Mouse (Mus musculus) fat pad, adult 2 months (tissue): ENCODE measurements around the gene Kif1c.
"Not testable (repeated sequence)": the region's sequence is repeated elsewhere in the genome, so short reads cannot be mapped to it uniquely, and the experiment has no call there.

Experiments
- DNase-seq: peaks from one replicate; pipeline ENCODE4 v3.0.0-alpha.2; 2011; ENCODE audit warnings: low read depth, low spot score; ENCODE audit errors: extremely low read depth

Kif1c gene

DNA sequence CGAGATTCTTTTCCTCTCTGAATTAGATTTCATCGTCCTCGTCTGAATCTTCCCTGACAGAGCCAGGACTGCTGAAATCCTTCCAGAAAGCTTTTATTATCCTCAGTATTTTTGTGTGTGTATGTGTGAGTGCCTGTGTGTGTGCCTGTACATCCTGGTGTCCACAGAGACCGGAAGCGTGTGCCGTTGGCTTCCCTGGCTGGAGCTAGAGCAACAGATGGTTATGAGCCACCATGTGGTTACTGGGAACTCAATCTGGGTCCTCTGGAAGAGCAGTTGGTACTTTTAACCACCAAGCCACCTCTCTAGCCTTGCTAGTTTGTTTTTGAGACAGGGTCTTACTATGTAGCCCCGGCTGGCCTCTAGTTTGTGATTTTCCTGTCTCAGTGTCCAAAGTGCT is 41.8 kb downstream of the Kif1c start:
- no peak for DNase-seq

GRCm38 (mm10) chr11:70742581-70743459 is 42.5 kb downstream of the Kif1c start:
- DNase-seq = no peak

DNA sequence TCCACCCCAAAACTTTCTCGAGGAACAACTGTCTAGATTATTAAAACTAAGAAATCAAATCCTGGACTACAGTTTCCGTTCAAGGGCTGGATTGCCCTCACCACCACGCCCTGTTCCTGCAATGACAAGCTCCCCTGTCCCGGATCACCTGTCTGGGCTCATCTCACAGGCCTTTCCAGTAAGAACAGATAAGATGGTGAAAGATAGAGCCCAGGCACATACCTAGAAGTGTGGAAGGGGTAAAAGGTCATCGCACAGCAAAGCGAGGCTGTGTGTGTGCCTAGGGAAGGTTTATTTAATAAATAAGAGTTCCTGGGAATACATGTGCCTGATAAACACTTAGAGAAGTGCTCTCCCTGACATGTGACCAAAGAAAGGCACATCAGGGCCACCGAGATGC is 45.3 kb downstream of the Kif1c start:
- no peak for DNase-seq

- no peak for DNase-seq
These were observed 47.7 kb downstream of the Kif1c start for GRCm38 (mm10) chr11:70747876-70748545.

GRCm38 (mm10) chr11:70752337-70753017 is 52.1 kb downstream of the Kif1c start:
- DNase-seq = peak; percentile 84

GRCm38 (mm10) chr11:70753146-70753545 is 52.8 kb downstream of the Kif1c start:
- no peak for DNase-seq

DNA sequence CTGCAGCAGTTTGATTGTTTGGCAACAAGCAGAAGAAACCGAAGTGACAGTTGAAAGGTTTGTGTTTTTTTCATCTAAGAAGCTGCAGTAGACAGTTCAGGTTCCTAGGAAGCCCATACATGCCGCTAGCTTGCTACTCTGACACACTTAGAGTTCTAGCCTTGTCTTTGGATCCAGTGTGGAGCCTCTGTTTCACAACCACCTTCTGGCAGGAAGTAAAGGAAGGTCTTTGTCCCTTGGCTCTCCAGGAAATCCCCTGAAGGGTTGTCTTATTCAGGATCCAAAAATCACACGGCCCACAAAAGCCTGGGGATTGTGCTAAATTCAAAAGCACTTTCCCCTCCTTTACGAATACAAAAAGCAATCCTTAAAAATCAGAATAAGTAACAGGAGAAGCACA is 54.1 kb downstream of the Kif1c start:
- peak; percentile 90 for DNase-seq

DNA sequence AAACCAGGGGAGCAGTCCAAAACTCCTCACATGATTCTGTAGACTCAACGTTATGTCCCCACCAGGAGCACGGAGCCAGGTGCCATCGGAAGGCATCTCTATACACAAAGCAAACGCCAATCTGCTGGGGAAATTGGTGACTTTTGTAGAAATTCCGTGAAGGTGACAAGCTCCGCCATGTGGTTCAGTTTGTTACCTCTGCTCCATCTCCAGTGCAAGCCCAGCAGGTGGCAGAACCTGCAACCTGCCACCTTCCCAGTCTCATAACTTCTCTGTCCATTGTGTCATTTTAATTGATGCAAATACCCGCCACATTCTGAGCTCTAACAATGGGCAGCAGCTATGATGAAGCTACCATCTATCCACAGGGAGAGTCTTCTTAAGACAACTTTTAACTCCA is 54.6 kb downstream of the Kif1c start:
- no peak for DNase-seq

GRCm38 (mm10) chr11:70755645-70756044 is 55.3 kb downstream of the Kif1c start:
- DNase-seq = no peak

- DNase-seq = not testable (repeated sequence)
These were observed 60.1 kb downstream of the Kif1c start for GRCm38 (mm10) chr11:70760446-70760845.

DNA sequence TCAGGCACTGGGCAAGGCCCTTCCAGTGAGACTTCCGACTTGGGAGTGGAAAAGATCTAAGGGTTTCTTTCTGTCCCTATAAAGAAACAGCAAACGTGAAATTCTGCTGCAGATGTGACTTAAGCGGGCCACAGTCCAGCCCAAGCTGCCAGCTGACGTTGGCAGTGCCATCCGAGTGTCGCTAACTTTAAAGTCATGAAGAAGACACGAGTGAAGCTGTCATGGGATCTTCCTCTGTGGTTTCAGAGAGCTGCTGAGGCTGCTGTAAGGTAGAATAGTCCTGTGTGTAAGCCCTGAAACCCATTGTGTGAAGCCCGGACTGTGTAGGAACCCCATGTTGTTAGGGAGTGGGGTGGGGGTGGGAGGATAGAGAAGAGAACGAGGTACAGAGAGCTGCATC is 62.3 kb downstream of the Kif1c start:
- DNase-seq = no peak

DNA sequence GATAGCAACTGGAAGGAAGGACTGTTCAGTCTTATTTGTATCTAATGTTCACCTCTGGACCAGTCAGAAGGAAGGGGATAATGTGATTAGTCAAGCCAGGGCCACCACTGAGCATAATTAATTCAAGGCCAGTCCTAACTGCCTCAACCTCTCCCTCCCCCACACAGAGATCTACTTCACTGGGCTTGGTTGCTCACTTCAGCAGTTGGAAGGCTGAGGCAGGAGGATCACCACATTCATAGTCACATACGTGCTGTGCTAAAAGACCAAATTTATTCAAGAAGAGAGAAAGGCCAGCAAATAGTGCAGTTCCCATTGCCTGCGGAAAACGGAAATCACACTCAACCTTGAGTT is 63.2 kb downstream of the Kif1c start:
- DNase-seq = no peak

DNA sequence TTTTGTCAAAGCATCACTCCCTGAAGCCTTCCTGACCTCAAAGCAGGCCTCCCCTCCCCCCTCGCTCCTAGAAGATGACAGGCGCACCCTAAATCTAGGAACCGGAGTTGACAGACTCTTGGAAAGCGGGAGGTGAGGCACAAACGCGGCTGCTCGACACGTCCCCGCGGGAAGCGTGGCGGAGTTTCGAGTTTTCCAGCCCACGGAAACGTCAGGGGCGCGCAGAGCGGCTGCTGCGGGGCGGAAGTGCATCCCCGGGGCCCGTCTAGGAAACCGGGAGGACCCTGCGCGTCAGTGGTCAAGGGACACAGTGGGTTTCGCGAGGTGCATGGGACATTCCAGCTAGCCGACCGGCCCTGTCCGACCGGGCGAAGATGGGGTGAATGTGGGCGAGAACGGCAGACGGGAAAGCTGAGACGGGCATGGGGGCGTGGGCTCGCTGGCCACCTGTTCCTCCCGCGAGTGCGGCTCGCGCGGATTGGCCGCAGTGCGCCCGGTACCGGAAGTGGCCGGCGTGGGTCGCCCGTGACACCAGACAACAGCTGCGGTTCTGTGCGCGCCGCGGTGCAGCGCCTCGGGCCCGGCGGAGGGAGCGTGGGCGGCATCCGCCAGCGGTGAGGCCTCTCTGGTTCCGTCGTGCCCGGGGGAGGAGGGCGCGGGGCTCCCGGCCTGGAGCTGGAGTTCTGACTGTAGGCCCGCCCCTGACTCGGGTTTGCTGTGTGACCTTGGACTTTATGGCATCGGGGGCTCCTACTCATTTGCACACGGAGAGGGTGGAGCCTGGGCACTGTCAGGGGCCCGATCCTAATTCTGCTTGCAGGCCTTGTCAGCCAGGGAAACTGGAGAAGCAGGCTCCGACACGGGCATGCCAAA is 63.8 kb downstream of the Kif1c start, which contains the start of gene Zfp3:
Gene Zfp3, plus strand, starts transcription at position 274 of the 873 bp plus-strand sequence.
- DNase-seq = no peak

DNA sequence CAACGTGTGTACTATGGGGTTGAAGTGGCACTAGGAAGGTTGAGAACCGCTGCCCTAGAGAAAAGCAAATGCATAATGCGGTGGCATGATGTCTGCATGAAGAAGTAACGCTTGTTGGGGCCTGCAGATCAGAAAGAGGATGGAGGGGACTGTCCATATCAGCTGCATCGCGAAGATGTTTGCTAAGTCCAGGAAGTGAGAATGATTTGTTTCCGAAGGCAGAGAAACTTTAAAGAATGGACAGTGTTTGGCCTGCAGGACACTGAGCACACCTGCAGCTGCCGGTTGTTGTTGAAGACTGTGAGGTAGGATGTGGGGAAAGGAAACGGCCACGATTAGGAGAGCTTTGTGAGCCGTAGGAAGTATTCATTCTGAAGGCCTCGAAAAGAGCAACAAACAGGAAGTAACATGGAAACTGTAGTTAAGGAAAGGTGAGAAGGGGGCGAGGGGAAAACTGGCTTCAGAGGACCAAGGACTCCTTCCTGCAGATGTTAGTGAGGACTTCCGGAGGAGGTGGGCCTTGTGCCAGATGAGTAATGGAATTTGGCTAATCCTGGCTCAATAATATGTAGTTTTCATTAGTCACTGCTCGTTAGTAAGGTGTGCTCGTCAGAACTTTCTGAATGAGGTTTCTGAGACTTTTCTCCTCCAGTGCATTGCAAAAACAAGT is 65.6 kb downstream of the Kif1c start:
- no peak for DNase-seq

- DNase-seq = no peak
These were observed 70.5 kb downstream of the Kif1c start for GRCm38 (mm10) chr11:70770804-70771203.

GRCm38 (mm10) chr11:70776830-70777571 is 76.7 kb downstream of the Kif1c start:
- no peak for DNase-seq

- DNase-seq = no peak
These were observed 77.3 kb downstream of the Kif1c start for GRCm38 (mm10) chr11:70777634-70778033.

- not testable (repeated sequence) for DNase-seq
These were observed 77.7 kb downstream of the Kif1c start for GRCm38 (mm10) chr11:70778058-70778457.
